In genomic region chr4:106436475-106436874, GRCm38 (mm10) we compare ENCODE assay signal across 9 mouse cellular contexts. TPM values are rescaled to one million over a fixed set of nuclear protein-coding genes. Genes with fewer than 3 reads are reported as not detected.
DNase-seq lines count a peak whose midpoint lies in the region; ATAC-seq and TF ChIP-seq lines count a peak whose summit lies in the region.
"Had no signal": no experiment of that assay in that cellular context is flagged by ENCODE, and none has a peak within 500 bp of the region (broad histone marks: within the 10 kb centered on the region; RNA-seq: fewer than 3 reads in every experiment).

No protein-coding gene starts in this region.

- no peak overlapping the region for H3K4me2 ChIP-seq in heart, postnatal 0 days (ENCODE audit: low read depth, low read length)

- H3K27me3 ChIP-seq in heart, postnatal 0 days (ENCODE audit: control insufficient read depth, insufficient read depth, low read length), result no peaks in the 10 kb centered on the region

- H3K27ac ChIP-seq in heart, postnatal 0 days (ENCODE audit: low read depth), result no peak overlapping the region
- H3K27ac ChIP-seq: macrophage had no signal

- no peak for TF ChIP-seq EP300 in heart, postnatal 0 days (IDR thresholded peaks at IDR 0.05; ENCODE audit: low read depth)

- no peak overlapping the region for H3K9ac ChIP-seq in heart, postnatal 0 days (replicated peaks; ENCODE audit: low read depth, low read length)

- no peaks in the 10 kb centered on the region for H3K4me1 ChIP-seq in heart, postnatal 0 days (ENCODE audit: control insufficient read depth, insufficient read depth)

- peak; percentile 68 for TF ChIP-seq CTCF in heart, postnatal 0 days (IDR thresholded peaks at IDR 0.05; ENCODE audit: low read depth)

- DNase-seq in heart, postnatal 0 days (ENCODE audit: low spot score), result peak; percentile 26
- DNase-seq in heart, adult 9 months (ENCODE audit: low spot score in 2 of 2), result no peak
- peak; percentile 9 for DNase-seq in thymus, postnatal 25 days
- no peak for DNase-seq in thymus, adult 18-20 months
- peak; percentile 50 for DNase-seq in embryo, embryonic 9.5 days (ENCODE audit: extremely low spot score)
- DNase-seq in retina, postnatal 7 days (ENCODE audit: low read depth, low spot score), result peak; percentile 11
- no peak for DNase-seq in testis, postnatal 14 days (ENCODE audit: low spot score)
- no peak for DNase-seq in left cerebral cortex, adult 8-10 months (ENCODE audit: low spot score in 2 of 2)

- H3K36me3 ChIP-seq in heart, postnatal 0 days (replicated peaks; ENCODE audit: control insufficient read depth, insufficient read depth, low read length), result peaks cover 91% of the 10 kb centered on the region

- peak; percentile 33; the same call in 1 of the 2 replicates for ATAC-seq in heart, postnatal 0 days (ENCODE audit: insufficient read depth, low read depth)

- WGBS in heart, postnatal 0 days, result 67% methylated on average over 4 of the region's 4 CpGs

- no peaks in the 10 kb centered on the region for H3K9me3 ChIP-seq in heart, postnatal 0 days (replicated peaks; ENCODE audit: control insufficient read depth, low read length)

- H3K4me3 ChIP-seq in heart, postnatal 0 days (ENCODE audit: low read depth, low read length), result no peak overlapping the region

RNA-seq across cellular contexts. Expression of gene Pcsk9, which starts 27.7 kb away (rescaled TPM):
- total RNA-seq in heart, postnatal 0 days (2014; rRNA removed; ENCODE audit: low replicate concordance), result 1.2 and 4.4 TPM in 2 replicates
- 0.05 TPM in 2 replicates for polyA plus RNA-seq in heart, postnatal 0 days (2015; fragmentation: Nextera tagmentation; extraction: Ambion mirVana)
- 1 to 10 TPM; 3.8 to 4.7 (median 4.6) TPM for total RNA-seq in left cerebral cortex, adult 8-10 months (2022)
- polyA plus RNA-seq: macrophage had no signal

RNA-seq across cellular contexts. Expression of gene Bsnd, which starts 55.6 kb away (rescaled TPM):
- 0.15 TPM in 1 of 2 replicates, not detected in the other for total RNA-seq in heart, postnatal 0 days (2014; rRNA removed; ENCODE audit: low replicate concordance)
- polyA plus RNA-seq in heart, postnatal 0 days (2015; fragmentation: Nextera tagmentation; extraction: Ambion mirVana), result not detected in 2 replicates
- not detected for total RNA-seq in left cerebral cortex, adult 8-10 months (2022)
- polyA plus RNA-seq: macrophage had no signal

Comparison
In these comparisons a context has a peak if more than half of its experiments do, and no peak if none do; other contexts are left out.
1. DNase-seq: peak in heart, postnatal 0 days (single experiment), thymus, postnatal 25 days (single experiment), embryo, embryonic 9.5 days (single experiment) and retina, postnatal 7 days (single experiment); none in heart, adult 9 months (0 of 2), thymus, adult 18-20 months (0 of 2), testis, postnatal 14 days (single experiment) and left cerebral cortex, adult 8-10 months (0 of 2).